Mouse (Mus musculus) liver, embryonic 14.5 days (tissue): ENCODE measurements around the gene Cfap77.

Experiments
- CTCF ChIP-seq: IDR thresholded peaks from 2 replicates; pipeline ENCODE4 v1.5.1; 2016; ENCODE audit warnings: antibody characterized with exemption, low read depth, control low read depth
- EP300 ChIP-seq: IDR thresholded peaks from 2 replicates; pipeline ENCODE4 v1.6.1; 2016; ENCODE audit warnings: antibody characterized with exemption, low read depth

GRCm38 (mm10) chr2:29096751-29097150 lies 41.9 kb upstream of the Cfap77 start:
- TF ChIP-seq EP300 (no peak), CTCF (no peak)
